Mouse (Mus musculus): ENCODE results near the gene Sorcs2. TPM values are rescaled to one million over a fixed set of nuclear protein-coding genes. Genes with fewer than 3 reads are reported as not detected.
A peak's percentile ranks its signal among the peaks of the same experiment; 100 is the strongest.
"Not testable (repeated sequence)": the region's sequence is repeated elsewhere in the genome, so short reads cannot be mapped to it uniquely, and the experiment has no call there.

Gene Sorcs2
- polyA plus RNA-seq, 1 experiment from 2014 or later: 9.9 TPM

GRCm38 (mm10) chr5:36398463-36399364 lies 775 bp upstream of the Sorcs2 start:
- Histone ChIP-seq H3K9me3 (ENCODE audit: control insufficient read depth, low read length) (no peaks in the 10 kb centered on the region), H3K9ac (ENCODE audit: low read length) (no peak overlapping the region), H3K36me3 (ENCODE audit: control insufficient read depth, insufficient read depth, low read length) (no peaks in the 10 kb centered on the region), H3K4me1 (ENCODE audit: control insufficient read depth in 2 of 2, insufficient read depth in 2 of 2, low read length in 2 of 2) (peaks cover 14 to 21% of the 10 kb centered on the region in 2 experiments), H3K4me3 (ENCODE audit: control insufficient read depth in 1 of 2, insufficient read depth in 1 of 2, low read depth in 1 of 2, low read length in 2 of 2) (no peak overlapping the region), H3K4me2 (ENCODE audit: low read length) (peak overlapping the region; percentile 100; the same call in 1 of the 2 replicates), H3K27me3 (ENCODE audit: control insufficient read depth, insufficient read depth, low read length) (peaks cover 35% of the 10 kb centered on the region), H3K27ac (replicated peaks in 1 of 2; ENCODE audit: control insufficient read depth in 1 of 2, insufficient read depth in 1 of 2, low read depth in 2 of 2, low read length in 2 of 2) (no peak overlapping the region)
- 7% methylated on average over 18 of the region's 18 CpGs for WGBS
- no peak for ATAC-seq (ENCODE audit: insufficient number of reproducible peaks, insufficient read depth, low FRiP score, low read depth)

- ATAC-seq (ENCODE audit: insufficient number of reproducible peaks, insufficient read depth, low FRiP score, low read depth): no peak
- Histone ChIP-seq H3K4me3 (ENCODE audit: control insufficient read depth in 1 of 2, insufficient read depth in 1 of 2, low read depth in 1 of 2, low read length in 2 of 2) (peak overlapping the region; percentile 75 to 84), H3K9me3 (ENCODE audit: control insufficient read depth, low read length) (no peaks in the 10 kb centered on the region), H3K36me3 (ENCODE audit: control insufficient read depth, insufficient read depth, low read length) (no peaks in the 10 kb centered on the region), H3K4me2 (ENCODE audit: low read length) (peak overlapping the region; percentile 100), H3K27me3 (ENCODE audit: control insufficient read depth, insufficient read depth, low read length) (peaks cover 23% of the 10 kb centered on the region), H3K27ac (replicated peaks in 1 of 2; ENCODE audit: control insufficient read depth in 1 of 2, insufficient read depth in 1 of 2, low read depth in 2 of 2, low read length in 2 of 2) (peak overlapping the region in 1 of 2 experiments; percentile 44; a peak in 1 of 4 replicates), H3K4me1 (ENCODE audit: control insufficient read depth in 2 of 2, insufficient read depth in 2 of 2, low read length in 2 of 2) (peaks cover 14 to 21% of the 10 kb centered on the region in 2 experiments), H3K9ac (ENCODE audit: low read length) (peak overlapping the region; percentile 90)
- 1% methylated on average over 36 of the region's 36 CpGs for WGBS
Observed at GRCm38 (mm10) chr5:36397384-36397759, 567 bp downstream of the Sorcs2 start.

GRCm38 (mm10) chr5:36396491-36397383 lies 1.2 kb downstream of the Sorcs2 start:
- ATAC-seq (ENCODE audit: insufficient number of reproducible peaks, insufficient read depth, low FRiP score, low read depth): no peak
- WGBS: 7% methylated on average over 18 of the region's 18 CpGs

GRCm38 (mm10) chr5:36396011-36396410 lies 1.9 kb downstream of the Sorcs2 start:
- peaks cover 19% of the 10 kb centered on the region for H3K27me3 ChIP-seq (ENCODE audit: control insufficient read depth, insufficient read depth, low read length)

More at GRCm38 (mm10) chr5:36396491-36397383, 1.2 kb downstream of the Sorcs2 start:
- H3K27me3 ChIP-seq (ENCODE audit: control insufficient read depth, insufficient read depth, low read length): peaks cover 21% of the 10 kb centered on the region
- H3K4me2 ChIP-seq (ENCODE audit: low read length): peak overlapping the region; percentile 100
- no peaks in the 10 kb centered on the region for H3K9me3 ChIP-seq (ENCODE audit: control insufficient read depth, low read length)
- no peaks in the 10 kb centered on the region for H3K36me3 ChIP-seq (ENCODE audit: control insufficient read depth, insufficient read depth, low read length)
- H3K27ac ChIP-seq (replicated peaks in 1 of 2; ENCODE audit: control insufficient read depth in 1 of 2, insufficient read depth in 1 of 2, low read depth in 2 of 2, low read length in 2 of 2): peak overlapping the region in 1 of 2 experiments; percentile 44; a peak in 1 of 4 replicates
- H3K4me1 ChIP-seq (ENCODE audit: control insufficient read depth in 2 of 2, insufficient read depth in 2 of 2, low read length in 2 of 2): peaks cover 14 to 21% of the 10 kb centered on the region in 2 experiments
- peak overlapping the region; percentile 75 to 84 for H3K4me3 ChIP-seq (ENCODE audit: control insufficient read depth in 1 of 2, insufficient read depth in 1 of 2, low read depth in 1 of 2, low read length in 2 of 2)
- H3K9ac ChIP-seq (ENCODE audit: low read length): peak overlapping the region; percentile 90

GRCm38 (mm10) chr5:36394840-36395515 lies 3.0 kb downstream of the Sorcs2 start:
- H3K9ac ChIP-seq (ENCODE audit: low read length): no peak overlapping the region
- H3K27ac ChIP-seq (replicated peaks in 1 of 2; ENCODE audit: control insufficient read depth in 1 of 2, insufficient read depth in 1 of 2, low read depth in 2 of 2, low read length in 2 of 2): no peak overlapping the region
- H3K4me1 ChIP-seq (ENCODE audit: control insufficient read depth in 2 of 2, insufficient read depth in 2 of 2, low read length in 2 of 2): peaks cover 18 to 28% of the 10 kb centered on the region in 2 experiments
- ATAC-seq (ENCODE audit: insufficient number of reproducible peaks, insufficient read depth, low FRiP score, low read depth): no peak
- no peak overlapping the region for H3K4me3 ChIP-seq (ENCODE audit: control insufficient read depth in 1 of 2, insufficient read depth in 1 of 2, low read depth in 1 of 2, low read length in 2 of 2)
- peaks cover 9% of the 10 kb centered on the region; the same call in 1 of the 2 replicates for H3K27me3 ChIP-seq (ENCODE audit: control insufficient read depth, insufficient read depth, low read length)
- 51% methylated on average over 11 of the region's 11 CpGs for WGBS
- H3K4me2 ChIP-seq (ENCODE audit: low read length): no peak overlapping the region
- H3K36me3 ChIP-seq (ENCODE audit: control insufficient read depth, insufficient read depth, low read length): no peaks in the 10 kb centered on the region
- no peaks in the 10 kb centered on the region for H3K9me3 ChIP-seq (ENCODE audit: control insufficient read depth, low read length)

More at GRCm38 (mm10) chr5:36396011-36396410, 1.9 kb downstream of the Sorcs2 start:
- H3K4me1 ChIP-seq (ENCODE audit: control insufficient read depth in 2 of 2, insufficient read depth in 2 of 2, low read length in 2 of 2): peaks cover 14 to 21% of the 10 kb centered on the region in 2 experiments
- peak overlapping the region; percentile 100 for H3K4me2 ChIP-seq (ENCODE audit: low read length)
- H3K4me3 ChIP-seq (ENCODE audit: control insufficient read depth in 1 of 2, insufficient read depth in 1 of 2, low read depth in 1 of 2, low read length in 2 of 2): peak overlapping the region; percentile 7 to 84; a peak in 1 of 4 replicates
- ATAC-seq (ENCODE audit: insufficient number of reproducible peaks, insufficient read depth, low FRiP score, low read depth): no peak
- H3K36me3 ChIP-seq (ENCODE audit: control insufficient read depth, insufficient read depth, low read length): no peaks in the 10 kb centered on the region
- no peaks in the 10 kb centered on the region for H3K9me3 ChIP-seq (ENCODE audit: control insufficient read depth, low read length)
- WGBS: 72% methylated on average over 3 of the region's 3 CpGs
- H3K27ac ChIP-seq (replicated peaks in 1 of 2; ENCODE audit: control insufficient read depth in 1 of 2, insufficient read depth in 1 of 2, low read depth in 2 of 2, low read length in 2 of 2): no peak overlapping the region
- no peak overlapping the region for H3K9ac ChIP-seq (ENCODE audit: low read length)

- Histone ChIP-seq H3K9ac (ENCODE audit: low read length) (no peak overlapping the region), H3K36me3 (ENCODE audit: control insufficient read depth, insufficient read depth, low read length) (no peaks in the 10 kb centered on the region), H3K27ac (replicated peaks in 1 of 2; ENCODE audit: control insufficient read depth in 1 of 2, insufficient read depth in 1 of 2, low read depth in 2 of 2, low read length in 2 of 2) (no peak overlapping the region), H3K27me3 (ENCODE audit: control insufficient read depth, insufficient read depth, low read length) (no peaks in the 10 kb centered on the region), H3K4me3 (ENCODE audit: control insufficient read depth in 1 of 2, insufficient read depth in 1 of 2, low read depth in 1 of 2, low read length in 2 of 2) (no peak overlapping the region), H3K4me2 (ENCODE audit: low read length) (no peak overlapping the region), H3K4me1 (ENCODE audit: control insufficient read depth in 2 of 2, insufficient read depth in 2 of 2, low read length in 2 of 2) (peaks cover 12 to 40% of the 10 kb centered on the region in 2 experiments; a peak in 3 of 4 replicates), H3K9me3 (ENCODE audit: control insufficient read depth, low read length) (no peaks in the 10 kb centered on the region)
- ATAC-seq (ENCODE audit: insufficient number of reproducible peaks, insufficient read depth, low FRiP score, low read depth): no peak
- 85% methylated on average over 4 of the region's 4 CpGs for WGBS
Observed at GRCm38 (mm10) chr5:36391751-36392150, 6.2 kb downstream of the Sorcs2 start.

GRCm38 (mm10) chr5:36390591-36390927 lies 7.4 kb downstream of the Sorcs2 start:
- not testable (repeated sequence) for ATAC-seq (ENCODE audit: insufficient number of reproducible peaks, insufficient read depth, low FRiP score, low read depth); H3K36me3 ChIP-seq (ENCODE audit: control insufficient read depth, insufficient read depth, low read length)

More at GRCm38 (mm10) chr5:36390591-36390927, 7.4 kb downstream of the Sorcs2 start:
- not testable (repeated sequence) for H3K4me2 ChIP-seq (ENCODE audit: low read length); H3K9me3 ChIP-seq (ENCODE audit: control insufficient read depth, low read length); H3K4me3 ChIP-seq (ENCODE audit: control insufficient read depth in 1 of 2, insufficient read depth in 1 of 2, low read depth in 1 of 2, low read length in 2 of 2); H3K9ac ChIP-seq (ENCODE audit: low read length); H3K27ac ChIP-seq (replicated peaks in 1 of 2; ENCODE audit: control insufficient read depth in 1 of 2, insufficient read depth in 1 of 2, low read depth in 2 of 2, low read length in 2 of 2); H3K27me3 ChIP-seq (ENCODE audit: control insufficient read depth, insufficient read depth, low read length)
- peaks cover 16 to 39% of the 10 kb centered on the region in 2 experiments for H3K4me1 ChIP-seq (ENCODE audit: control insufficient read depth in 2 of 2, insufficient read depth in 2 of 2, low read length in 2 of 2)

Data from heart, embryonic 14.5 days (tissue).